Mouse (Mus musculus) cerebellum, postnatal 10 days (tissue): ENCODE measurements at regions not wholly inside any gene's neighbourhood (a gene's known extent, or its start where the extent isn't known, plus 50 kb on each side); places are given as distances from the start of the nearest gene placed in this dataset.

ENCODE experiments used
- DNase-seq, 2 experiments: peaks; one replicate each; pipeline ENCODE4 v3.0.0; 2021; ENCODE audit warnings: mixed read lengths in 2 of 2

DNA sequence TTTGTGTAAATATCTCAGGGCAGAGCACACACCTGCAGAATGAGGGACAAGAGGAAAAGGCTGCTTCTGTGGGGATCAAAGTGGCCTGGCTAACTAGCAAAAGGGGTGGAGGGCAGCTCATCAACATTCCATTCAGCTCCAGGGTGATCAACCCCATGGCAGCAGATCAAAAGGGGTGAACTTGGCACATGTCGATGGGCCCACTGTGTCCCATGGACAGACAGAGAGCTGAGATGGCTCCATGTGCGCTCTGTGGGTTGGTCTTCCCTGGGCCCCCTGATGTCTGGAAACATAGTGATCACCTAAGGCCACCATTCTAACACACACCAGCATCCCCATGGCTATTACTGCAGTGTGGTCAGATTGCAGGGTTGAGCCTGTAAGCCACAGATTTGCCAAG, 253.2 kb upstream of the Sox11 start:
- DNase-seq, result no peak

- DNase-seq, result no peak
Measured at GRCm38 (mm10) chr12:27593436-27593835, 251.1 kb upstream of the Sox11 start.

DNA sequence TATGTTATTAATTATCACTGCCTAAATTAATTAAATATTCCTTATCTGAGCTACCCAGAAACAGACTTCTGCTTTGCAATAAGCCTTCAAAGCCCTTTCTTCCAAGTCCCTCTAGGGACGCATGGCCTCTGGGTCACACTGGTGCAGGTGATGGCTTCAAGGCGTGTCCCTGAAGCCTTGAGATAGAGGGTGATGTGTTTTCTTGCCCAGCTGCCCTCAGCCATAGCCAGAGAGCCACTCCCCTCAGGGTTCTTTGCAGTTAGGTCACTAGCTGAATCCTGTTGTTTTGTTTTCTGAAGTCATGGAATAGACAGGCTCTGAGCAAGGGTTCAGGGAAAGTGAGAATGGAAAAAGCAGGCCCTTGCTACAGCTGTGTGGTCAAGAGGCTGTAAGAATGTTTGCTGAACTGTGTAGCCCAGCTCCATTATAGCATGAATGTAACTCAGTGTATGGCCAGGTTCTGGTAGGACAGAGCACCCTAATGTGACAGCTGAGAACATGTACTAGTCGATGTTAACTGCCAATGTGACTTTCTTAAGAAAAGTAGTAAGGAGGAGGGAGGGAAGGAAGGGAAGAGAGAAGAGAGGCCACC, 233.8 kb upstream of the Sox11 start:
- DNase-seq, result no peak

DNA sequence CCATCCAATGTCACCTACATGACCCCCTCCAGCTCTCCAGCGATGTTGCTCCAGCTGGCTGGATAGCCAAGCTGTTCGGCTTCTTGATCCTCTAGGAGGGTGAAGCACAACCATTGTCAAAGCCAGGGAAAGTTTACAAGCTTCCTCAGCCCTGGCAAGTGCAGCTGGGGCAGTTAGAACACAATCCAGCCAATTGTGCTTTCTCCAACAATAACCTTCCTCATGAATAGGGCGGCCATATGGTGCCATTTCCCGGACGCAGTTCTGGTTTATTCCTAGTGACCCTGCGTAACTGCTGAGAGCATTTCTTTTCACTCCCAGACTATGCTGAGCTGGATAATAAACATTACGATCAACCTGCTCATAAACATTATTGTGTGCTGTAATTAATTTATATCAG, 233.3 kb upstream of the Sox11 start:
- peak; percentile 30 to 43 for DNase-seq

GRCm38 (mm10) chr12:27567250-27567649, 224.9 kb upstream of the Sox11 start:
- no peak for DNase-seq

GRCm38 (mm10) chr12:27565965-27566507, 223.7 kb upstream of the Sox11 start:
- no peak for DNase-seq

GRCm38 (mm10) chr12:27564641-27565306, 222.4 kb upstream of the Sox11 start:
- no peak for DNase-seq

DNA sequence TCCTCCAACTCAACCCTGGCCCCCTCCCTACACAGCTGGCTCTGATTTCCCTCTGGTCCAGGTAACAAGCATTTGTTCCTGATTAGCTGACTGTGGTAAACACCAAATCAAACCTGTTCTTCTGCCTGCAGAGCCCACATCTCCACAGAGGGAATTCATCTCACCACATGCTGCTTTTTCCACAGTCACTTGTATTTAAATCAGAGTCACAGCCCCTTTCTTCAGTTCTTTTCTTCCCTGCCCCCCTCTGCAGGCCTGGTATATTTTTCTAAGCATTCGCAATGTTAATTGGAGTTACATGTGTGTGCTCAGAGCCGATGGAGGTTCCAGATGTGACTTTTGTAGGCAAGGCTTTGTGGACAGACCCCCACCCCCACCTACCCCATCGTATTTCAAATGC, 221.5 kb upstream of the Sox11 start:
- no peak for DNase-seq

GRCm38 (mm10) chr12:27552809-27553208, 210.4 kb upstream of the Sox11 start:
- no peak for DNase-seq

DNA sequence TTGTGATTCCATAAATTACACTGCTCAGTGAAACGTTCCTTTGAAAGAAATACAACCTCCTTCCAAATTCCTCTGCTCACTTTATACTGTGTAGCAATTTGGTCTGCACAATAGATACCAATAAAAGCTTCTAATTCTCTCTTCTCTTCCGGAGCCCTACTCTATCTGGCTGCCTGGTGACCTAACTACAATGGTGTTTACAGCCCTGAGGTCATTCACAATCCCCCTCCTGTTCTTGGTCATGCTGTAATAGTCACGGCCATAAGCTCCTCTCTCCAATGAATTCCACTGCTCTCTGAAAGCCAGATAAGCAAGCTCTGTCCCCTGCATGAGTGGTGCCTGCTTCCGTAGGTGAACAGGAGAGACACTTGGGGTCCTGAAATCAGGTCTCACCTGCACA, 195.8 kb upstream of the Sox11 start:
- no peak for DNase-seq

- peak; percentile 5 to 6 for DNase-seq
Measured at GRCm38 (mm10) chr12:27537507-27537906, 195.1 kb upstream of the Sox11 start.

GRCm38 (mm10) chr12:27537017-27537416, 194.6 kb upstream of the Sox11 start:
- DNase-seq, result peak; percentile 2 to 6

GRCm38 (mm10) chr12:27525604-27526003, 183.2 kb upstream of the Sox11 start:
- no peak for DNase-seq

DNA sequence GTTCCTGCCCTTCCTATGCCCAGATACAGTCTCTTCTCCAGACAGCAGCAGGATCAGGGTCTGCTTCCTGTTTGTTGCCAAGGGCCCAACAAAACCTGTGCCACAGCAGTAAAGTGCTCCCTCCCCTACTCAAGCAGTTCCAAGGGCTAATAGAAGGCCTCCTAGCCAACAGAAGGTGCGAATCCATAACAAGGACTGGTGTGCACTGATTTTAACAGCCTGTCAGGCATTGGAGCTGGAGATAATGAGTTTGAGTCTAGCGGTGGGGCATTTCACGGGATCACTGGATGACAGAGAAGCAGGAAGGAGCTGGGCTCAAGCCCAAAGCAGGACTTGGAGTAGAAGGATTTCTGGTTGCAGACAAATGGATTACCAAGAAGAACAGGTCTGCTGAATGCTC, 170.9 kb upstream of the Sox11 start:
- no peak for DNase-seq

DNA sequence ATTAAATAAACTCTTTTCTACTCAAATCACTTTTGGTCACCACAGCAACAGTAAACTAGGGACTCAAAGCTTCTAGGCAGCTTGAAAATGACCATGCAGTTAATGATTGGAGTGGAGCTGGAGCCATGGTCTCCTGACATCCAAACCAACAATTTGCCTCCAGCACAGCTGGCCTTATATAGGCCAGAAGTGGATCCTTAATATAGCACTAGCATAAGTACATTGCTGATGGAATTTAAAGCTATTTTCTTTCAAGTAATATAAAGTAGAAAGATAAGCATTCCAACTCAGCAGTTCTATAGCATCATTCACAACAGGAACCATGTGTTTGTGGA, 165.8 kb upstream of the Sox11 start:
- no peak for DNase-seq

DNA sequence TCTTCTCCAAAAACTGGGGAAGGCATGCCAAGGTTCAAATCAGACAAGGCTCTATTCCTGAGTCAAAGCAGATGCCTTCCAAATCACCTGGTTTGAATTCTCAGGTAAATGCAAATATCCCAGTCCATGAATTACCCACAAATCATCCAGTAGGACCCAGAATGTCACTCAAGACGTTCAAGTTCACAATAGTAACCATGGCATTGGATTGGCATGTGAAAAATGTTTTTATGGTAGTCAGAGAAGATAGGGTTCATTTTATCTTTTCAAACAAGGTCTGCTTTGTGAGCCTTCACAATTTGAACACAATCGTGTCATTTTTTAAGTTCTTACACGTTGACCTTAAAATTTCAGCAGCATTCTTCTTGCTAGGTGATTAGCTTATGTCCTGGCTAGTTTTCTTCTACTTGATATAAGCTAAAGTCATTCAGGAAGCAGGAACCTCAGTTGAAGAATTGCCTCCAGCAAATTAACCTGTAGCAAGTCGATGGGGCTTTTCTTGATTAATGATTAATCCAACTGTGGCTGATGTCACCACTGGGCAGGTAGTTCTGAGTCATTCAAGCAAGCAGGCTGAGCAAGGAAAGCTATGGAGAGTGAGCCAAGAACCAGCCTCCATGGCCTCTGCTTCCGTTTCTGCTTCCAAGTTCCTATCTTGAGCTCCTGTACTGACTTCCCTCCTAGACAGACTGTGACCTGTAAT, 165.3 kb upstream of the Sox11 start:
- no peak for DNase-seq

DNA sequence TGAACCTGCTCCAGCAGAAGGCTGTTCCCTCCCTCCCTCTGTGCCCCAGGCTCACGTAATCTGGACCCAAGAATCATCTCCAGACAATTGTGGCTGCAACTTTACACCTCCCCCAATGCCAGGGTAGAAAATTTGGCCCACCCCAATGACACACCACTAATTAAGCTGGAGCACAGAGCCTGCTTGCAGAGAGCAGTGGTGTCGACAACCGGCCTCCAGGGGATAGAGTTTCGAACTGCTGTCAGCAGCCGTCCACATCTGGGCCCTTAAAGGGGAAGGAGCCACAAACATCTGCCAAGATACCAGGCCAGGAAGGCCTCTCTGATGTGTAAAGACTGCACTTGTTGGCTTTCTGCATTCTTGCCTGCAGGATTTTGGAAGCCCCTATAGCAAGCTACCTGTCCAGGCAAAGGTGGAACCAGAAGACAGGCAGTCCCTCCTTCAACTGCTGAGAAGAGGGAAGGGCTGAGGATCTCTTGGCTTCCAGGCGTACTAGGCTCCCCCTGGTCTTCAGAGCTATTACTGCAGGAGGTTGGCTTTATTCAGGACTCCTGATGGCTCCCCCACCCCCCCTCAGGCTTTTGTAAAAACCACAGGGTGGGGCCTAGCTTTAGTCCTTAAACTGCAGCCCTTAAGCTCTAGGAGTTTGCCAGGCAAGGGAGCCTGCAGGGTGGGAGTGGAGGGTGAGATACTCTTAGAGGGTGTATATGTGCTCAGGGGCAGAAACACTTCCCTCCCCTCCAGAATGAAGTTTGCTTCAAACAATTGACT, 160.5 kb upstream of the Sox11 start:
- no peak for DNase-seq

DNA sequence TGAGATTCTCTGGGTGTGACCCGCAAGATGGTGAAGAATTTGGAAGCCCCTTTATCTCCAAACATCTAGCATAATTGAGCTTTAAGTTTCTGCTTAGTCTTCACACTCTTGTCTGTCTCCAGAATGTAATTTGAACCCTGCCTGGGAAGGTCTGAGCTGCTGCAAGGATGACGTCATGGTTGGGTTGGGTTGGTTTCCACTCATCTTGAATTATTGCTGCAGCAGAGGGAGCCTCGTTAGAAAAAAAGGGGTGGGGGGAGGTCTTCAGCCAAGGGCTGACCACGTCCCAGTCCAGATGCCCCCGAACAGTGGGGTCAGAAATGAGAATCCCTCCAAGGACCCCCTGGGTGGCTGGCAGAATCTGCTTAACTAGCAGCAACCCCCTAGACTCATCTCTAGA, 158.1 kb upstream of the Sox11 start:
- no peak for DNase-seq

DNA sequence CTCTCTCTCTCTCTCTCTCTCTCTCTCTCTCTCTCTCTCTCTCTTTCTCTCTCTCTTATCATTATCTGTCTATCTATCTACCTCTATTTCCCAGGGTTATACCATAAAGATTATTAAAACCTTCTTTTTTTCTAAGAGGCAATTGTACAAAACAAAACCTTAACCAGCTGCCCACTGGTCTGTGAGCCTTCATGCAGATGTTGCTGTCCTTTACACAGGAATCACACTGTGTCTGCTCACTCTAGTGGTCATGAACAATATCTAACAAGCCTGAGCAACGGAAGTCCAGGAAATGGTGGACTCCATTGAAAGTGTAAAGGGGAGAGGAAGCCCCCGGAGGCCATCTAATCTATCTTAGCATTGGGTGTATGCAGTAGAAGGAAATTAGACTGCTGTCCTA, 156.9 kb upstream of the Sox11 start:
- no peak for DNase-seq

DNA sequence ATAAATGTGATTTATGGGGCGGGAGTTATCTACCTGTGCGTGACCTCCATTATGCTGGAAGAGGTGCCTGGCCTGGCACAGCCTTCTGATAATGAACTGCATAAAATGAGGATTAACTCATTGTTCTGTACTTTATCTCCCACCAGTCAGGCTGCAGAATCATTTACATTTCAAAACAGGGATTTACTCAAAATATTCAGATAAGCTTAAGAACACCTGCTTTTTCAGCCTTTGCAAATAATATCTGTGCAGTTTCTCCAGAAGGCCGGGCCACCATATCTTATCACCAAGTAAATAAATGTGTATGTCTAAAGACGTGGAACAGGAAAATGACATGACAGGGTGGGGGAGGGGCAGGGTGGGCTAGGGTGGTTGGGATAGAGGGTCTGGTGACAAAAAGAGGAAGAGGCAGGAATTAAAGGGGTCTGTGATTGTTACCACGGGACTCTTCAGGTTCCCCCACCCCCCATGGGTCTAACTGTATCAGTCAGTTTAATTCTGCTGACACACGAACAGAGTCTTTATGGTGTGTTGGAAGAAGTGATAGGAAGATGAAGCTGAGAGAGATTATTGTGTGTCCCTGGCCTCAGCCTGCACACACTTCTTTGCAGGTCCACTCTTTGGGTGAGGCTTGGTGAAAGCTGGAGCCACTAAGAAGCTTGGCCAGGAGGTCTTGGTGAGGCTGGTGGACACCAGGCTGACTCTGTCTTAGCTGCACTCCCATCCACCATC, 154.6 kb upstream of the Sox11 start:
- no peak for DNase-seq

DNA sequence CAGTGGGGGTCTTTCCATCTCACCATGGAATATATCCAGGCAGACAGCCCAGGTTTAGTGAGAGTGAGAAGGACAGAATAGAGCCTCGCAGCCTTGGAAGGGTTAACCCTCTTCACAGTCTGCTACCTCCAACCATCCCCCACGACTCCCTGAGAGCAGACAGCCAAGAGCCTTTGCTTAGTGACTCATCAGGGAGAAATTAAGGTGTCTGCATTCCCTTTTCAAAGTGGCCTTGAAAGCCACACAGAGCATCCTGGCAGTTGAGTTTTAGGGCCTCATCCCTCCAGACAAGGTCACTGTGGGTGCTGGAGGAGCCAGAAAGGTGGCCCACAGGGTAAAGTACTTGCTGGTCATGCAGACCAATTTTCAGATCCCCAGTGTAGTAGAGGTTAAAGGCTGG, 149.9 kb upstream of the Sox11 start:
- peak; percentile 36 to 45 for DNase-seq

- no peak for DNase-seq
Measured at GRCm38 (mm10) chr12:27481230-27481629, 138.9 kb upstream of the Sox11 start.

DNA sequence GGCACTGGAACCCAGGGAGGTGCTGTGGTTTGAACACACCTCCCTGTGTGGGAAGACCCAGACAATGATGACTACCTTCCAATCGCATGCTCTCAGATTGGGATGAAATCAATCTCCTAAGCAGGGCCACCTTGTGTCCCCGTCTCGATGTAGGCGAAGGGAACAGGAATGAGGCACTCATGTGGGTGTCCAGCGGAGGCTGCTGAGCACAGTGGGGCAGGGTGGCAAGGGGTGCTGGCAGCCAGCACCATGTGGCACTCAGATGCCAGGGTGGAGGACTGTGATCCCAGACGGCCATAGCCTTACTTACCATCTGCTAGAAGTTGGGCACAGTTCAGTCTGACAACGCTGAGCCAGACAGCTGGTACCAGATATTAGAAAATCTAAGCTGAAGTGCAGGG, 137.2 kb upstream of the Sox11 start:
- DNase-seq, result peak; percentile 60 to 77
